ENCODE assay signal across 15 mouse cellular contexts in the genomic region with DNA sequence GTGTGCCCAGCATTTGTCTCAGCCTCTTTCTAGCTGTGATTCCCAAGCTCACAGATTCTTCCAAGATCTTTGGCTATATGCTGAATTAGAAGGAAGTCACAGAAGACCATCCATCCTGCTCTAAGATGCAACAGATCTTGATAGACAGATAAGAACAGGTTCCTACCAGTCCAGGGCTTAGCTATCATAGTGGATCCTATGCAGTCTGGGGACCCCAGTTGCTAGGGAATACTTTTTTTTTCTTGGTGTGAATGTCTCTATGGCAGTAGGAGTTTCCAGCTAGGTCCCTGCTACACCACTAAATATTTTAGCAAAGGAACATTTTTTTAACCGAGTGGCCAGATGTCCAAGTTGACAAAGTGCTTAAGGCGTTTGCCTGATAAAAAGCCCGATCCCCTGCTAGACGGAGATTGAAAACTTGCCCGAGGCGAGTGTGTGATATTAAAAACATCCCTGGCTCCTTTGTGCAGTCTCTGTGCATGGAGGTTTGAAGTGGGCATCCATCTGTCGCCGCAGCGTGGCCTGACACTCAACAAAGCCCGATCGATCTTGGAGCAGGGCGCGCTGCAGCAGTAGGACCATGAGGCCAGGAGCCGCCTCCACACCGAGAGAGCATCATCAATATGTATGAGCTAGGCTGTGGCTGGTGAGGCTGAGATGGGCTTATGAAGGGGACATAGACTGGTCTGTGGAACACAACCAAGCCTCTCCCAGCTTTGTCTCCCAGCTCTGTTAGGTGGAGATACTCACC. TPM values are rescaled to one million over a fixed set of nuclear protein-coding genes. Genes with fewer than 3 reads are reported as not detected.
DNase-seq lines count a peak whose midpoint lies in the region; ATAC-seq and TF ChIP-seq lines count a peak whose summit lies in the region.
"Had no signal": no experiment of that assay in that cellular context is flagged by ENCODE, and none has a peak within 500 bp of the region (broad histone marks: within the 10 kb centered on the region; RNA-seq: fewer than 3 reads in every experiment).

No protein-coding gene starts in this region.

- H3K36me3 ChIP-seq in forebrain, embryonic 11.5 days (ENCODE audit: control insufficient read depth, insufficient read depth, low read length): no peaks in the 10 kb centered on the region
- H3K36me3 ChIP-seq in forebrain, embryonic 10.5 days (replicated peaks): no peaks in the 10 kb centered on the region
- H3K36me3 ChIP-seq in hindbrain, embryonic 10.5 days: no peaks in the 10 kb centered on the region
- no peaks in the 10 kb centered on the region for H3K36me3 ChIP-seq in midbrain, embryonic 12.5 days
- H3K36me3 ChIP-seq in neural tube, embryonic 15.5 days: no peaks in the 10 kb centered on the region
- no peaks in the 10 kb centered on the region for H3K36me3 ChIP-seq in liver, postnatal 0 days (replicated peaks; ENCODE audit: insufficient read depth, low read length)
- H3K36me3 ChIP-seq: liver, embryonic 13.5 days had no signal

- H3K4me3 ChIP-seq in forebrain, embryonic 11.5 days (ENCODE audit: low read depth, low read length): no peak overlapping the region
- H3K4me3 ChIP-seq in forebrain, embryonic 10.5 days: no peak overlapping the region
- no peak overlapping the region for H3K4me3 ChIP-seq in hindbrain, embryonic 10.5 days
- no peak overlapping the region for H3K4me3 ChIP-seq in midbrain, embryonic 12.5 days
- H3K4me3 ChIP-seq in neural tube, embryonic 15.5 days (replicated peaks): no peak overlapping the region
- no peak overlapping the region for H3K4me3 ChIP-seq in liver, postnatal 0 days (ENCODE audit: low read depth, low read length)
- H3K4me3 ChIP-seq: liver, embryonic 13.5 days had no signal

- no peaks in the 10 kb centered on the region for H3K27me3 ChIP-seq in forebrain, embryonic 11.5 days (ENCODE audit: control insufficient read depth, insufficient read depth, low read length)
- peaks cover 11% of the 10 kb centered on the region; the same call in 1 of the 2 replicates for H3K27me3 ChIP-seq in forebrain, embryonic 10.5 days (ENCODE audit: poor library complexity, severe bottlenecking)
- H3K27me3 ChIP-seq in hindbrain, embryonic 10.5 days (ENCODE audit: insufficient read depth, poor library complexity, severe bottlenecking): no peaks in the 10 kb centered on the region
- peaks cover 13% of the 10 kb centered on the region; the same call in 1 of the 2 replicates for H3K27me3 ChIP-seq in midbrain, embryonic 12.5 days
- peaks cover 11% of the 10 kb centered on the region; the same call in 1 of the 2 replicates for H3K27me3 ChIP-seq in neural tube, embryonic 15.5 days (replicated peaks)
- no peaks in the 10 kb centered on the region for H3K27me3 ChIP-seq in liver, postnatal 0 days (ENCODE audit: insufficient read depth, low read length)

- ATAC-seq in forebrain, embryonic 11.5 days (replicated peaks; ENCODE audit: low FRiP score): peak; percentile 51; the same call in 1 of the 2 replicates
- peak; percentile 93 for ATAC-seq in midbrain, embryonic 12.5 days (ENCODE audit: low FRiP score, low read depth)
- ATAC-seq in neural tube, embryonic 15.5 days (ENCODE audit: low FRiP score): peak; percentile 61; the same call in 1 of the 2 replicates
- no peak for ATAC-seq in liver, postnatal 0 days

- WGBS in forebrain, embryonic 11.5 days: 55% methylated on average over 15 of the region's 15 CpGs
- 64% methylated on average over 15 of the region's 15 CpGs for WGBS in forebrain, embryonic 10.5 days
- 37% methylated on average over 15 of the region's 15 CpGs for WGBS in hindbrain, embryonic 10.5 days
- 35% methylated on average over 15 of the region's 15 CpGs for WGBS in midbrain, embryonic 12.5 days
- 19% methylated on average over 15 of the region's 15 CpGs for WGBS in neural tube, embryonic 15.5 days
- WGBS in liver, postnatal 0 days (ENCODE audit: insufficient replicate concordance): 54% methylated on average over 15 of the region's 15 CpGs

- no peak for TF ChIP-seq EP300 in liver, postnatal 0 days (IDR thresholded peaks at IDR 0.05; ENCODE audit: low read depth)

- no peak for TF ChIP-seq CTCF in liver, postnatal 0 days (IDR thresholded peaks at IDR 0.05; ENCODE audit: low read depth)

- H3K4me2 ChIP-seq in forebrain, embryonic 11.5 days (ENCODE audit: low read depth, low read length, severe bottlenecking): no peak overlapping the region
- peak overlapping the region; percentile 2 for H3K4me2 ChIP-seq in midbrain, embryonic 12.5 days (replicated peaks)
- H3K4me2 ChIP-seq in neural tube, embryonic 15.5 days: no peak overlapping the region
- H3K4me2 ChIP-seq in liver, postnatal 0 days (ENCODE audit: low read depth, low read length): no peak overlapping the region
- H3K4me2 ChIP-seq: heart, embryonic 11.5 days; liver, embryonic 13.5 days had no signal

- H3K9me3 ChIP-seq in forebrain, embryonic 11.5 days (ENCODE audit: control insufficient read depth, low read length): no peaks in the 10 kb centered on the region
- H3K9me3 ChIP-seq in forebrain, embryonic 10.5 days: no peaks in the 10 kb centered on the region
- no peaks in the 10 kb centered on the region for H3K9me3 ChIP-seq in hindbrain, embryonic 10.5 days
- H3K9me3 ChIP-seq in midbrain, embryonic 12.5 days: no peaks in the 10 kb centered on the region
- H3K9me3 ChIP-seq in neural tube, embryonic 15.5 days (replicated peaks): no peaks in the 10 kb centered on the region
- H3K9me3 ChIP-seq in liver, postnatal 0 days (ENCODE audit: low read length): no peaks in the 10 kb centered on the region
- H3K9me3 ChIP-seq: liver, embryonic 13.5 days had no signal

- no peak overlapping the region for H3K27ac ChIP-seq in forebrain, embryonic 11.5 days (ENCODE audit: low read depth, low read length)
- no peak overlapping the region; the same call in 1 of the 2 replicates for H3K27ac ChIP-seq in forebrain, embryonic 10.5 days
- H3K27ac ChIP-seq in hindbrain, embryonic 10.5 days: peak overlapping the region; percentile 86
- H3K27ac ChIP-seq in midbrain, embryonic 12.5 days (replicated peaks): peak overlapping the region; percentile 86
- H3K27ac ChIP-seq in neural tube, embryonic 15.5 days (replicated peaks): 0 out of 2 replicates have a peak overlapping the region, but pooled peaks have one; percentile 24
- no peak overlapping the region for H3K27ac ChIP-seq in liver, postnatal 0 days (ENCODE audit: low read depth)
- H3K27ac ChIP-seq: liver, embryonic 13.5 days had no signal

- no peak overlapping the region for H3K9ac ChIP-seq in forebrain, embryonic 11.5 days (ENCODE audit: low read length)
- H3K9ac ChIP-seq in midbrain, embryonic 12.5 days (replicated peaks): peak overlapping the region; percentile 31; the same call in 1 of the 2 replicates
- no peak overlapping the region for H3K9ac ChIP-seq in neural tube, embryonic 15.5 days (replicated peaks)
- no peak overlapping the region for H3K9ac ChIP-seq in liver, postnatal 0 days (replicated peaks)
- H3K9ac ChIP-seq: liver, embryonic 13.5 days had no signal

- DNase-seq in forebrain, embryonic 11.5 days (ENCODE audit: low spot score): no peak
- no peak for DNase-seq in forebrain, embryonic 10.5 days (ENCODE audit: extremely low spot score, low spot score)
- DNase-seq in hindbrain, embryonic 10.5 days (ENCODE audit: low spot score): peak; percentile 73
- no peak for DNase-seq in layer of hippocampus, adult 9-10 months (ENCODE audit: low spot score)
- DNase-seq in T-cell, adult 2 months (ENCODE audit: low spot score): no peak
- no peak for DNase-seq in liver, postnatal 0 days
- DNase-seq: cerebellum, postnatal 36 days; heart, postnatal 4 days; kidney, adult 2 months; liver, embryonic 13.5 days; lung, postnatal 36 days; right cerebral cortex, adult 18-20 months had no signal

- H3K4me1 ChIP-seq in forebrain, embryonic 11.5 days (replicated peaks; ENCODE audit: control insufficient read depth, insufficient read depth, low read length): no peaks in the 10 kb centered on the region
- peaks cover 14% of the 10 kb centered on the region for H3K4me1 ChIP-seq in forebrain, embryonic 10.5 days
- H3K4me1 ChIP-seq in hindbrain, embryonic 10.5 days (replicated peaks): peaks cover 62% of the 10 kb centered on the region
- peaks cover 24% of the 10 kb centered on the region; the same call in 1 of the 2 replicates for H3K4me1 ChIP-seq in midbrain, embryonic 12.5 days
- peaks cover 7% of the 10 kb centered on the region for H3K4me1 ChIP-seq in neural tube, embryonic 15.5 days
- no peaks in the 10 kb centered on the region for H3K4me1 ChIP-seq in liver, postnatal 0 days (ENCODE audit: insufficient read depth)
- H3K4me1 ChIP-seq: liver, embryonic 13.5 days had no signal

RNA-seq across cellular contexts. Expression of gene Bhlhe23, which starts 18.0 kb away (rescaled TPM):
- 0.85 and 0.87 TPM in 2 replicates for polyA plus RNA-seq in forebrain, embryonic 11.5 days (2014; fragmentation: Nextera tagmentation; extraction: Ambion mirVana)
- 0.43 and 0.47 TPM in 2 replicates for polyA plus RNA-seq in forebrain, embryonic 10.5 days (2016; fragmentation: Nextera tagmentation; extraction: Ambion mirVana)
- polyA plus RNA-seq in hindbrain, embryonic 10.5 days (2016; fragmentation: Nextera tagmentation; extraction: Ambion mirVana): 5.0 and 6.1 TPM in 2 replicates
- polyA plus RNA-seq in midbrain, embryonic 12.5 days (2016; fragmentation: Nextera tagmentation; extraction: Ambion mirVana): 26.0 and 29.3 TPM in 2 replicates
- polyA plus RNA-seq in neural tube, embryonic 15.5 days (2015; fragmentation: Nextera tagmentation; extraction: Ambion mirVana): 1.6 and 1.9 TPM in 2 replicates
- polyA plus RNA-seq in liver, postnatal 0 days (2015; fragmentation: Nextera tagmentation; extraction: Ambion mirVana): not detected in 2 replicates
- polyA plus RNA-seq: heart, embryonic 11.5 days; kidney, adult 2 months; liver, embryonic 13.5 days had no signal

RNA-seq across cellular contexts. Expression of gene Slc17a9, which starts 33.6 kb away (rescaled TPM):
- polyA plus RNA-seq in forebrain, embryonic 11.5 days (2014; fragmentation: Nextera tagmentation; extraction: Ambion mirVana): 0.11 and 0.57 TPM in 2 replicates
- polyA plus RNA-seq in forebrain, embryonic 10.5 days (2016; fragmentation: Nextera tagmentation; extraction: Ambion mirVana): 0.46 and 0.95 TPM in 2 replicates
- polyA plus RNA-seq in hindbrain, embryonic 10.5 days (2016; fragmentation: Nextera tagmentation; extraction: Ambion mirVana): 0.25 and 0.54 TPM in 2 replicates
- polyA plus RNA-seq in midbrain, embryonic 12.5 days (2016; fragmentation: Nextera tagmentation; extraction: Ambion mirVana): 0.17 and 0.22 TPM in 2 replicates
- polyA plus RNA-seq in neural tube, embryonic 15.5 days (2015; fragmentation: Nextera tagmentation; extraction: Ambion mirVana): 0.31 and 1.4 TPM in 2 replicates
- 5.2 and 6.0 TPM in 2 replicates for polyA plus RNA-seq in liver, postnatal 0 days (2015; fragmentation: Nextera tagmentation; extraction: Ambion mirVana)

RNA-seq across cellular contexts. Expression of gene Gid8, which starts 48.8 kb away (rescaled TPM):
- 58.1 and 64.5 TPM in 2 replicates for polyA plus RNA-seq in forebrain, embryonic 11.5 days (2014; fragmentation: Nextera tagmentation; extraction: Ambion mirVana)
- 46.8 and 47.7 TPM in 2 replicates for polyA plus RNA-seq in forebrain, embryonic 10.5 days (2016; fragmentation: Nextera tagmentation; extraction: Ambion mirVana)
- 50.0 and 50.8 TPM in 2 replicates for polyA plus RNA-seq in hindbrain, embryonic 10.5 days (2016; fragmentation: Nextera tagmentation; extraction: Ambion mirVana)
- 54.6 and 59.2 TPM in 2 replicates for polyA plus RNA-seq in midbrain, embryonic 12.5 days (2016; fragmentation: Nextera tagmentation; extraction: Ambion mirVana)
- 54.9 and 57.5 TPM in 2 replicates for polyA plus RNA-seq in neural tube, embryonic 15.5 days (2015; fragmentation: Nextera tagmentation; extraction: Ambion mirVana)
- 68.2 and 71.3 TPM in 2 replicates for polyA plus RNA-seq in liver, postnatal 0 days (2015; fragmentation: Nextera tagmentation; extraction: Ambion mirVana)

RNA-seq across cellular contexts. Expression of gene Dido1, which starts 48.9 kb away (rescaled TPM):
- 39.8 and 44.1 TPM in 2 replicates for polyA plus RNA-seq in forebrain, embryonic 11.5 days (2014; fragmentation: Nextera tagmentation; extraction: Ambion mirVana)
- 33.8 and 34.3 TPM in 2 replicates for polyA plus RNA-seq in forebrain, embryonic 10.5 days (2016; fragmentation: Nextera tagmentation; extraction: Ambion mirVana)
- 31.9 and 33.3 TPM in 2 replicates for polyA plus RNA-seq in hindbrain, embryonic 10.5 days (2016; fragmentation: Nextera tagmentation; extraction: Ambion mirVana)
- 41.4 and 43.6 TPM in 2 replicates for polyA plus RNA-seq in midbrain, embryonic 12.5 days (2016; fragmentation: Nextera tagmentation; extraction: Ambion mirVana)
- polyA plus RNA-seq in neural tube, embryonic 15.5 days (2015; fragmentation: Nextera tagmentation; extraction: Ambion mirVana): 21.4 and 23.1 TPM in 2 replicates
- 6.5 and 8.7 TPM in 2 replicates for polyA plus RNA-seq in liver, postnatal 0 days (2015; fragmentation: Nextera tagmentation; extraction: Ambion mirVana)

Comparison
In these comparisons a context has a peak if more than half of its experiments do, and no peak if none do; other contexts are left out.
1. H3K27ac ChIP-seq: peak in hindbrain, embryonic 10.5 days (single experiment), midbrain, embryonic 12.5 days (single experiment) and neural tube, embryonic 15.5 days (single experiment); none in forebrain, embryonic 11.5 days (single experiment), forebrain, embryonic 10.5 days (single experiment) and liver, postnatal 0 days (single experiment).